ENCODE assay signal across 10 mouse cellular contexts in genomic region chr16:32821772-32822449, GRCm38 (mm10). TPM values are rescaled to one million over a fixed set of nuclear protein-coding genes. Genes with fewer than 3 reads are reported as not detected.
A peak's percentile ranks its signal among the peaks of the same experiment; 100 is the strongest.
DNase-seq lines count a peak whose midpoint lies in the region; ATAC-seq lines count a peak whose summit lies in the region.
"Had no signal": no experiment of that assay in that cellular context is flagged by ENCODE, and none has a peak within 500 bp of the region (broad histone marks: within the 10 kb centered on the region; RNA-seq: fewer than 3 reads in every experiment).

No protein-coding gene starts in this region.

- no peaks in the 10 kb centered on the region for H3K9me3 ChIP-seq in heart, embryonic 13.5 days

- peak overlapping the region; percentile 84 for H3K27ac ChIP-seq in heart, embryonic 13.5 days (replicated peaks)

- no peaks in the 10 kb centered on the region for H3K27me3 ChIP-seq in heart, embryonic 13.5 days (replicated peaks)

- 22% methylated on average over 10 of the region's 10 CpGs for WGBS in heart, embryonic 13.5 days

- peak overlapping the region; percentile 39 for H3K4me2 ChIP-seq in heart, embryonic 13.5 days
- H3K4me2 ChIP-seq: liver, embryonic 11.5 days had no signal

- H3K36me3 ChIP-seq in heart, embryonic 13.5 days = peaks cover 48% of the 10 kb centered on the region

- peaks cover 49% of the 10 kb centered on the region for H3K4me1 ChIP-seq in heart, embryonic 13.5 days

- H3K9ac ChIP-seq in heart, embryonic 13.5 days = peak overlapping the region; percentile 69

- peak; percentile 74 for DNase-seq in MN1 (ENCODE audit: low spot score)
- peak; percentile 14 for DNase-seq in adrenal gland, postnatal 25 days
- DNase-seq in lung, postnatal 10 days = peak; percentile 63
- no peak for DNase-seq in embryo, embryonic 10.5 days (ENCODE audit: low spot score)
- DNase-seq in left cerebral cortex, adult 9 months (ENCODE audit: low spot score in 2 of 2) = no peak

- peak; percentile 55 for ATAC-seq in heart, embryonic 13.5 days (ENCODE audit: extremely low read depth, insufficient number of reproducible peaks, low FRiP score, low TSS enrichment)
- no peak for ATAC-seq in frontal cortex, adult (ENCODE audit: low TSS enrichment)

- no peak overlapping the region for H3K4me3 ChIP-seq in heart, embryonic 13.5 days

RNA-seq across cellular contexts. Expression of gene Smbd1, which starts 11.6 kb away (rescaled TPM):
- total RNA-seq in adrenal gland, postnatal 25 days (2021) = not detected in 2 replicates
- not detected in 2 replicates for polyA plus RNA-seq in heart, embryonic 13.5 days (2015; fragmentation: Nextera tagmentation; extraction: Ambion mirVana)
- total RNA-seq: common myeloid progenitor, adult 5-6 weeks; hematopoietic stem cell, adult 5-6 weeks had no signal
- polyA plus RNA-seq: liver, embryonic 11.5 days had no signal

RNA-seq across cellular contexts. Expression of gene Muc20, which starts 24.7 kb away (rescaled TPM):
- 0.12 TPM in 1 of 2 replicates, not detected in the other for total RNA-seq in adrenal gland, postnatal 25 days (2021)
- 0.06 and 0.20 TPM in 2 replicates for polyA plus RNA-seq in heart, embryonic 13.5 days (2015; fragmentation: Nextera tagmentation; extraction: Ambion mirVana)
- total RNA-seq: common myeloid progenitor, adult 5-6 weeks; hematopoietic stem cell, adult 5-6 weeks had no signal
- polyA plus RNA-seq: liver, embryonic 11.5 days had no signal

RNA-seq across cellular contexts. Expression of gene Fyttd1, which starts 55.4 kb away (rescaled TPM):
- total RNA-seq in adrenal gland, postnatal 25 days (2021) = 101 and 103 TPM in 2 replicates
- 102 and 116 TPM in 2 replicates for polyA plus RNA-seq in heart, embryonic 13.5 days (2015; fragmentation: Nextera tagmentation; extraction: Ambion mirVana)

RNA-seq across cellular contexts. Expression of gene Rubcn, which starts 55.7 kb away (rescaled TPM):
- 32.6 and 36.4 TPM in 2 replicates for total RNA-seq in adrenal gland, postnatal 25 days (2021)
- 24.2 and 26.5 TPM in 2 replicates for polyA plus RNA-seq in heart, embryonic 13.5 days (2015; fragmentation: Nextera tagmentation; extraction: Ambion mirVana)

Comparison
In these comparisons a context has a peak if more than half of its experiments do, and no peak if none do; other contexts are left out.
1. DNase-seq: peak in MN1 (single experiment), adrenal gland, postnatal 25 days (single experiment) and lung, postnatal 10 days (single experiment); none in embryo, embryonic 10.5 days (single experiment) and left cerebral cortex, adult 9 months (0 of 2).